Mouse (Mus musculus): ENCODE results near the gene Rpl31.

- TF ChIP-seq POLR2A (IDR thresholded peaks at IDR 0.05; ENCODE audit: control insufficient read depth, low read depth, low read length) (no peak), CTCF (IDR thresholded peaks at IDR 0.05; ENCODE audit: control insufficient read depth, insufficient read depth, insufficient replicate concordance, low read depth, low read length) (no peak)
Measured at GRCm38 (mm10) chr1:39408123-39408522, 40.5 kb downstream of the Rpl31 start.
